8 mouse cellular contexts compared by ENCODE assay signal in the genomic region with DNA sequence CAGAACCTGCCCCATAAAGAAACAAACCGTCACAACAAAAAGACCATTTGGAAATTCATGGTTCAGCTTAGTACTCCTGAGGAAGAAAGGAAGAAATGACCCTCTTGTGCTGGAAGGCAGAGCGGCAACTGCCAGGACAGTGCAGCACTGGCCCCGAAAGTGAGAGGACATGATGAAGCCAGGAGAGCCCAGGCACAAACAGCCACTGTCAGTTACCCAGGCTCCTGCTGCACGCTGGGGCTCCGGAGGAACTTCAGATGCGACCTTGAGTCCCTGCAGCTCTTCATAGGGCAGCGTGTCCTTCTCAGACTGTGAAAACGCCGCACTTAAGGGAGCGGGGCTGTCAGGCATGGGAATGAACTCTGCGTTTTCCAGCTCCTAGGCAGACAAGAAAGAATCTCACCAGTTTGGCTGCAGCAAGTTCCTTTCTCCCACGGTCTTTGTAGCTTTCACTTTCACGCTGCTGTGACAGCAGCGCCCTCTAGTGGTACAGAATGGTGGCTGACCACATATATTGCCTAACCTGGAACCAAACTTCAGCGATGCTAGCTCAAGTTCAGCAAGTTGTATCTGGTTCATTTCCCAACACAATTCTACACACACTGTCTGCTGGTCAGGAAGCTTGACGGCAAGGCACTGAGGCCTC. TPM values are rescaled to one million over a fixed set of nuclear protein-coding genes. Genes with fewer than 3 reads are reported as not detected.
DNase-seq lines count a peak whose midpoint lies in the region; ATAC-seq and TF ChIP-seq lines count a peak whose summit lies in the region.

No protein-coding gene starts in this region.

- H3K27me3 ChIP-seq in embryonic facial prominence, embryonic 11.5 days (ENCODE audit: control insufficient read depth, insufficient read depth, low read length), result no peaks in the 10 kb centered on the region
- H3K27me3 ChIP-seq in kidney, embryonic 14.5 days (ENCODE audit: control insufficient read depth, insufficient read depth, low read length), result no peaks in the 10 kb centered on the region
- H3K27me3 ChIP-seq in limb, embryonic 14.5 days (ENCODE audit: control insufficient read depth, insufficient read depth, low read length), result no peaks in the 10 kb centered on the region
- H3K27me3 ChIP-seq in midbrain, embryonic 16.5 days (ENCODE audit: control insufficient read depth, insufficient read depth, low read depth, low read length), result no peaks in the 10 kb centered on the region

- no peak for TF ChIP-seq POLR2A in limb, embryonic 14.5 days (IDR thresholded peaks at IDR 0.05; ENCODE audit: borderline replicate concordance, extremely low read depth, insufficient read depth, insufficient read length)

- peaks cover 22% of the 10 kb centered on the region for H3K36me3 ChIP-seq in embryonic facial prominence, embryonic 11.5 days (replicated peaks; ENCODE audit: control insufficient read depth, insufficient read depth, low read depth, low read length)
- H3K36me3 ChIP-seq in kidney, embryonic 14.5 days (ENCODE audit: control insufficient read depth, insufficient read depth, low read length), result peaks cover 87% of the 10 kb centered on the region
- peaks cover 95% of the 10 kb centered on the region for H3K36me3 ChIP-seq in limb, embryonic 14.5 days (ENCODE audit: control insufficient read depth, insufficient read depth, low read length)
- H3K36me3 ChIP-seq in midbrain, embryonic 16.5 days (ENCODE audit: control insufficient read depth, insufficient read depth, low read length), result peaks cover 54% of the 10 kb centered on the region

- peak; percentile 67; the same call in 1 of the 2 replicates for ATAC-seq in embryonic facial prominence, embryonic 11.5 days (replicated peaks; ENCODE audit: insufficient number of reproducible peaks, low FRiP score, low TSS enrichment, low read depth)
- peak; percentile 67 for ATAC-seq in kidney, embryonic 14.5 days (ENCODE audit: low FRiP score, low TSS enrichment)
- peak; percentile 78; the same call in 1 of the 2 replicates for ATAC-seq in limb, embryonic 14.5 days (ENCODE audit: low FRiP score, low read depth)
- ATAC-seq in midbrain, embryonic 16.5 days, result peak; percentile 71; the same call in 1 of the 2 replicates

- no peak overlapping the region for H3K4me2 ChIP-seq in embryonic facial prominence, embryonic 11.5 days (ENCODE audit: low read depth, low read length)
- no peak overlapping the region for H3K4me2 ChIP-seq in kidney, embryonic 14.5 days (replicated peaks; ENCODE audit: low read depth, low read length)
- no peak overlapping the region for H3K4me2 ChIP-seq in limb, embryonic 14.5 days (replicated peaks; ENCODE audit: low read depth, low read length, severe bottlenecking)
- H3K4me2 ChIP-seq in midbrain, embryonic 16.5 days (ENCODE audit: low read length), result no peak overlapping the region

- no peak overlapping the region for H3K27ac ChIP-seq in embryonic facial prominence, embryonic 11.5 days (replicated peaks; ENCODE audit: low read depth, low read length)
- H3K27ac ChIP-seq in kidney, embryonic 14.5 days (ENCODE audit: low read depth, low read length), result peak overlapping the region; percentile 51; the same call in 1 of the 2 replicates
- 0 out of 2 replicates have a peak overlapping the region, but pooled peaks have one; percentile 4 for H3K27ac ChIP-seq in limb, embryonic 14.5 days (replicated peaks; ENCODE audit: low read depth, low read length)
- no peak overlapping the region for H3K27ac ChIP-seq in midbrain, embryonic 16.5 days (ENCODE audit: low read length)

- no peak overlapping the region for H3K9ac ChIP-seq in embryonic facial prominence, embryonic 11.5 days (replicated peaks; ENCODE audit: low read length)
- 0 out of 2 replicates have a peak overlapping the region, but pooled peaks have one; percentile 18 for H3K9ac ChIP-seq in kidney, embryonic 14.5 days (ENCODE audit: low read depth, low read length)
- no peak overlapping the region for H3K9ac ChIP-seq in limb, embryonic 14.5 days (ENCODE audit: low read depth, low read length, severe bottlenecking)
- no peak overlapping the region for H3K9ac ChIP-seq in midbrain, embryonic 16.5 days (ENCODE audit: low read depth, low read length)

- DNase-seq in 416B (ENCODE audit: low read depth), result peak; percentile 87
- DNase-seq in adrenal gland, postnatal 25 days, result peak; percentile 81
- DNase-seq in embryonic facial prominence, embryonic 11.5 days (ENCODE audit: low spot score), result peak; percentile 91
- DNase-seq in heart, adult 8-10 months (ENCODE audit: low spot score), result peak; percentile 87
- peak; percentile 89 for DNase-seq in limb, embryonic 14.5 days (ENCODE audit: low spot score)
- DNase-seq in spleen, postnatal 10 days (ENCODE audit: low spot score in 2 of 2), result peak; percentile 72 to 87

- WGBS in embryonic facial prominence, embryonic 11.5 days, result 45% methylated on average over 16 of the region's 16 CpGs
- whole genome bisulfite sequencing in kidney, embryonic 14.5 days, result 39% methylated on average over 16 of the region's 16 CpGs
- WGBS in limb, embryonic 14.5 days, result 47% methylated on average over 16 of the region's 16 CpGs
- WGBS in midbrain, embryonic 16.5 days, result 48% methylated on average over 16 of the region's 16 CpGs

- no peak overlapping the region for H3K4me3 ChIP-seq in embryonic facial prominence, embryonic 11.5 days (ENCODE audit: low read depth, low read length)
- H3K4me3 ChIP-seq in kidney, embryonic 14.5 days (ENCODE audit: low read length), result no peak overlapping the region
- no peak overlapping the region for H3K4me3 ChIP-seq in limb, embryonic 14.5 days (replicated peaks; ENCODE audit: low read length)
- H3K4me3 ChIP-seq in midbrain, embryonic 16.5 days (ENCODE audit: low read depth, low read length), result no peak overlapping the region

- no peaks in the 10 kb centered on the region for H3K9me3 ChIP-seq in embryonic facial prominence, embryonic 11.5 days (replicated peaks; ENCODE audit: control insufficient read depth, low read length)
- no peaks in the 10 kb centered on the region for H3K9me3 ChIP-seq in kidney, embryonic 14.5 days (ENCODE audit: control insufficient read depth, low read length)
- H3K9me3 ChIP-seq in limb, embryonic 14.5 days (ENCODE audit: control insufficient read depth, low read length), result no peaks in the 10 kb centered on the region
- no peaks in the 10 kb centered on the region for H3K9me3 ChIP-seq in midbrain, embryonic 16.5 days (replicated peaks; ENCODE audit: control insufficient read depth, low read length, poor library complexity, severe bottlenecking)

- H3K4me1 ChIP-seq in embryonic facial prominence, embryonic 11.5 days (ENCODE audit: control insufficient read depth, insufficient read depth, low read length), result no peaks in the 10 kb centered on the region
- 0 out of 2 replicates have a peak, but pooled peaks cover 3% of the 10 kb centered on the region for H3K4me1 ChIP-seq in kidney, embryonic 14.5 days (ENCODE audit: control insufficient read depth, insufficient read depth, low read length)
- peaks cover 3% of the 10 kb centered on the region; the same call in 1 of the 2 replicates for H3K4me1 ChIP-seq in limb, embryonic 14.5 days (ENCODE audit: control insufficient read depth, insufficient read depth, low read length)
- H3K4me1 ChIP-seq in midbrain, embryonic 16.5 days (ENCODE audit: control insufficient read depth, insufficient read depth, low read length), result no peaks in the 10 kb centered on the region

RNA-seq across cellular contexts. Expression of a gene that starts 17.0 kb away (rescaled TPM):
- total RNA-seq in adrenal gland, postnatal 25 days (2021), result 1.8 and 1.9 TPM in 2 replicates
- 0.89 and 0.95 TPM in 2 replicates for polyA plus RNA-seq in embryonic facial prominence, embryonic 11.5 days (2014; fragmentation: Nextera tagmentation; extraction: Ambion mirVana)
- 1 to 10 TPM; 2.6 to 3.2 (median 2.6) TPM for total RNA-seq in heart, adult 8-10 months (2022)
- 2.0 and 3.2 TPM in 2 replicates for polyA plus RNA-seq in kidney, embryonic 14.5 days (2014; fragmentation: Nextera tagmentation; extraction: Ambion mirVana)
- 0.65 and 0.75 TPM in 2 replicates for polyA plus RNA-seq in limb, embryonic 14.5 days (2012; rRNA removed)
- 1.5 and 1.6 TPM in 2 replicates for polyA plus RNA-seq in limb, embryonic 14.5 days (2014; fragmentation: Nextera tagmentation; extraction: Ambion mirVana)
- 2.2 and 2.4 TPM in 2 replicates for polyA plus RNA-seq in midbrain, embryonic 16.5 days (2015; fragmentation: Nextera tagmentation; extraction: Ambion mirVana)

RNA-seq across cellular contexts. Expression of a gene that starts 17.1 kb away (rescaled TPM):
- total RNA-seq in adrenal gland, postnatal 25 days (2021), result 30.2 and 42.2 TPM in 2 replicates
- 49.7 and 58.5 TPM in 2 replicates for polyA plus RNA-seq in embryonic facial prominence, embryonic 11.5 days (2014; fragmentation: Nextera tagmentation; extraction: Ambion mirVana)
- 10 to 100 TPM; 20.6 to 27.9 (median 22.9) TPM for total RNA-seq in heart, adult 8-10 months (2022)
- polyA plus RNA-seq in kidney, embryonic 14.5 days (2014; fragmentation: Nextera tagmentation; extraction: Ambion mirVana), result 57.7 and 89.4 TPM in 2 replicates
- 20.2 and 32.3 TPM in 2 replicates for polyA plus RNA-seq in limb, embryonic 14.5 days (2012; rRNA removed)
- polyA plus RNA-seq in limb, embryonic 14.5 days (2014; fragmentation: Nextera tagmentation; extraction: Ambion mirVana), result 40.6 and 45.3 TPM in 2 replicates
- polyA plus RNA-seq in midbrain, embryonic 16.5 days (2015; fragmentation: Nextera tagmentation; extraction: Ambion mirVana), result 48.4 and 50.2 TPM in 2 replicates

RNA-seq across cellular contexts. Expression of a gene that starts 33.8 kb away (rescaled TPM):
- 75.7 and 94.0 TPM in 2 replicates for total RNA-seq in adrenal gland, postnatal 25 days (2021)
- 15.2 and 15.7 TPM in 2 replicates for polyA plus RNA-seq in embryonic facial prominence, embryonic 11.5 days (2014; fragmentation: Nextera tagmentation; extraction: Ambion mirVana)
- 100 to 1,000 TPM; 119 to 127 (median 123) TPM for total RNA-seq in heart, adult 8-10 months (2022)
- polyA plus RNA-seq in kidney, embryonic 14.5 days (2014; fragmentation: Nextera tagmentation; extraction: Ambion mirVana), result 13.1 and 19.1 TPM in 2 replicates
- 47.4 and 49.0 TPM in 2 replicates for polyA plus RNA-seq in limb, embryonic 14.5 days (2012; rRNA removed)
- polyA plus RNA-seq in limb, embryonic 14.5 days (2014; fragmentation: Nextera tagmentation; extraction: Ambion mirVana), result 22.0 and 22.2 TPM in 2 replicates
- polyA plus RNA-seq in midbrain, embryonic 16.5 days (2015; fragmentation: Nextera tagmentation; extraction: Ambion mirVana), result 9.1 and 10.2 TPM in 2 replicates

RNA-seq across cellular contexts. Expression of a gene that starts 35.0 kb away (rescaled TPM):
- 9.9 and 14.3 TPM in 2 replicates for total RNA-seq in adrenal gland, postnatal 25 days (2021)
- polyA plus RNA-seq in embryonic facial prominence, embryonic 11.5 days (2014; fragmentation: Nextera tagmentation; extraction: Ambion mirVana), result 9.5 TPM in 2 replicates
- 10 to 100 TPM in 2 of 4 experiments, 1 to 10 TPM in 2; 9.4 to 11.3 (median 10.3) TPM for total RNA-seq in heart, adult 8-10 months (2022)
- polyA plus RNA-seq in kidney, embryonic 14.5 days (2014; fragmentation: Nextera tagmentation; extraction: Ambion mirVana), result 6.2 and 10.8 TPM in 2 replicates
- polyA plus RNA-seq in limb, embryonic 14.5 days (2012; rRNA removed), result 11.3 and 12.3 TPM in 2 replicates
- 8.6 and 9.3 TPM in 2 replicates for polyA plus RNA-seq in limb, embryonic 14.5 days (2014; fragmentation: Nextera tagmentation; extraction: Ambion mirVana)
- 9.0 and 9.1 TPM in 2 replicates for polyA plus RNA-seq in midbrain, embryonic 16.5 days (2015; fragmentation: Nextera tagmentation; extraction: Ambion mirVana)

Comparison
In these comparisons a context has a peak if more than half of its experiments do, and no peak if none do; other contexts are left out.
1. H3K27ac ChIP-seq: peak in kidney, embryonic 14.5 days (single experiment) and limb, embryonic 14.5 days (single experiment); none in embryonic facial prominence, embryonic 11.5 days (single experiment) and midbrain, embryonic 16.5 days (single experiment).
2. Peak in every context shown above with its lines, with median percentiles within 50 percentile points of each other: DNase-seq and ATAC-seq.